23 mouse cellular contexts compared by ENCODE assay signal in genomic region chr6:51347721-51348120, GRCm38 (mm10).
"Had no signal": no experiment of that assay in that cellular context is flagged by ENCODE, and none has a peak within 500 bp of the region (broad histone marks: within the 10 kb centered on the region; RNA-seq: fewer than 3 reads in every experiment).

No protein-coding gene starts in this region.

- H3K27ac ChIP-seq: intestine, embryonic 15.5 days; kidney, embryonic 15.5 days; limb, embryonic 10.5 days; limb, embryonic 13.5 days; liver, embryonic 12.5 days; liver, embryonic 15.5 days; lung, embryonic 15.5 days; midbrain, embryonic 10.5 days; midbrain, embryonic 13.5 days; stomach, postnatal 0 days had no signal

- DNase-seq: kidney, adult 11 months; kidney, adult 8-10 months; kidney, postnatal 10 days; kidney, postnatal 36 days; liver; right cerebral cortex, adult 18-20 months; right cerebral cortex, postnatal 14 days; right cerebral cortex, postnatal 4 days; thymus, adult 2 months; thymus, postnatal 14 days; thymus, postnatal 4 days had no signal

- H3K4me2 ChIP-seq: intestine, embryonic 15.5 days; kidney, embryonic 15.5 days; limb, embryonic 13.5 days; liver, embryonic 12.5 days; liver, embryonic 15.5 days; lung, embryonic 15.5 days; midbrain, embryonic 13.5 days had no signal

- H3K4me1 ChIP-seq: intestine, embryonic 15.5 days; limb, embryonic 10.5 days; limb, embryonic 13.5 days; liver, embryonic 12.5 days; liver, embryonic 15.5 days; lung, embryonic 15.5 days; megakaryocyte, embryonic 14.5 days; midbrain, embryonic 10.5 days; midbrain, embryonic 13.5 days had no signal

- ATAC-seq: liver, embryonic 12.5 days; midbrain, embryonic 13.5 days; midbrain, embryonic 16.5 days had no signal

- H3K27me3 ChIP-seq: intestine, embryonic 15.5 days; kidney, embryonic 15.5 days; limb, embryonic 13.5 days; liver, embryonic 12.5 days; liver, embryonic 15.5 days; lung, embryonic 15.5 days; midbrain, embryonic 13.5 days had no signal

- H3K36me3 ChIP-seq: intestine, embryonic 15.5 days; kidney, embryonic 15.5 days; limb, embryonic 10.5 days; limb, embryonic 13.5 days; liver, embryonic 12.5 days; liver, embryonic 15.5 days; lung, embryonic 15.5 days; midbrain, embryonic 10.5 days; midbrain, embryonic 13.5 days had no signal

- H3K4me3 ChIP-seq: intestine, embryonic 15.5 days; kidney, embryonic 15.5 days; limb, embryonic 10.5 days; limb, embryonic 13.5 days; liver, embryonic 12.5 days; liver, embryonic 15.5 days; lung, embryonic 15.5 days; megakaryocyte, embryonic 14.5 days; midbrain, embryonic 10.5 days; midbrain, embryonic 13.5 days had no signal

- H3K9ac ChIP-seq: intestine, embryonic 15.5 days; kidney, embryonic 15.5 days; limb, embryonic 13.5 days; liver, embryonic 12.5 days; liver, embryonic 15.5 days; lung, embryonic 15.5 days; midbrain, embryonic 13.5 days had no signal

- H3K9me3 ChIP-seq: intestine, embryonic 15.5 days; kidney, embryonic 15.5 days; limb, embryonic 10.5 days; limb, embryonic 13.5 days; liver, embryonic 12.5 days; liver, embryonic 15.5 days; lung, embryonic 15.5 days; midbrain, embryonic 10.5 days; midbrain, embryonic 13.5 days had no signal
